Mouse (Mus musculus) urinary bladder, postnatal 10 days (tissue): ENCODE data around the gene Robo1.

ENCODE experiments used
- DNase-seq: peaks from one replicate; pipeline ENCODE4 v3.0.0; 2022; ENCODE audit warnings: low spot score

Robo1 gene

DNA sequence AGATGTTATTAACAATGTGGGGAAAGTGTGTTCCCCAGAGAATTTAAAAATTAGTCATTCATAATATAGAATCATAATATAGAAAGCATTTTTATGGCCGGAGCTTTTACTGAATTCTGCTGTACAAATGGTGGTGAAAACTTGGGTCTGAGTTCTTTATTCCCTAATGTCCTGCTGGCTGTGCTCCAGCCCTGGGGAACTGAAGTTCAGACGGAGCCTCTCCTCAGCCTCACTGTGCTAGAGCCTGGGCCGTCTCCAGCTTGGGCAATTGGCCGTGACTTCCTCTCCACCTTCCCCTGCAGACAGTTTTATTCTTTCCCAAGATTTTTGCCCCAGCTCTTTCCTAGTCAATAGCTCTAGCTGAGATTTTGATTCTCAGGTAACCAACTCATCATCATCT, 429.0 kb downstream of the Robo1 start:
- no peak for DNase-seq

GRCm38 (mm10) chr16:72740218-72740617, 432.1 kb downstream of the Robo1 start:
- no peak for DNase-seq

DNA sequence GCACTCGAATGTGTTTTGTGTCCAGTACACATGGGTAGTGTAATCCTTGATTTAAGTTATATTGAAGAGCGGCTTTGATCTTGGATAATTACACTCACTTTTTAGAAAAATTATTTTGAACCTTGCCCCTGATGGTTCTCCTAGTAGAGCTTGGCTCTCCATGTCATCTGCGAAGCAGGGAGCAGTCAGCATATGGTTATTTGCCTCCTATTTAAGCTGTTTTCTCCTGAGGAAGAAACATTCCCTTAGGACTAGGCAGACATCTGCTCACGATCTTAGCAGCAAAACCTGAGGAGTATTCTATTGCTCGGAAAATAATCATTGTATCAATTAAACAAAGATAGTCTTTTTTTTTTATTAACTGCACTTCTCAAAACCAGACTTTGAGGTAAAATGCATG, 439.6 kb downstream of the Robo1 start:
- no peak for DNase-seq

GRCm38 (mm10) chr16:72765128-72765913, 457.2 kb downstream of the Robo1 start:
- no peak for DNase-seq

- DNase-seq, result no peak
Measured at GRCm38 (mm10) chr16:72769214-72769834, 461.2 kb downstream of the Robo1 start.

DNA sequence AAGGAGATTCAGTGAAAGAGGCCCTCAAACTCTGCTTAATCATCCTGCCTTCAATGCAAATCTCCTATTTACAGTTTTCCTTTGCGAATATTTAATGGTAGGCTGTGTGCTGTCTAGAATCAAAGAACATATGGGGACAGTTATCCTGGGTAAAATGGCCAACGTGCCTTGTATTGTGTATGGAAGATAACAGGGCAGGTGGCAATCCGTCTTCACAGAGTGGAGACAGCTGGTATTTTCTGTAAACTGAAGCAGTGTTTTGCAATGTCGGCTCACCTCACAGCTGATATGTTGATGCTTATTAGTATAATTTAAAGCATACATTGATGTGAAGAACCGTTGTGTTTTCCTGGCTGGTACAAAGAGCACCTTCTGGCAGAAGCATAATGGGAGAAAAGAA, 464.2 kb downstream of the Robo1 start:
- no peak for DNase-seq

DNA sequence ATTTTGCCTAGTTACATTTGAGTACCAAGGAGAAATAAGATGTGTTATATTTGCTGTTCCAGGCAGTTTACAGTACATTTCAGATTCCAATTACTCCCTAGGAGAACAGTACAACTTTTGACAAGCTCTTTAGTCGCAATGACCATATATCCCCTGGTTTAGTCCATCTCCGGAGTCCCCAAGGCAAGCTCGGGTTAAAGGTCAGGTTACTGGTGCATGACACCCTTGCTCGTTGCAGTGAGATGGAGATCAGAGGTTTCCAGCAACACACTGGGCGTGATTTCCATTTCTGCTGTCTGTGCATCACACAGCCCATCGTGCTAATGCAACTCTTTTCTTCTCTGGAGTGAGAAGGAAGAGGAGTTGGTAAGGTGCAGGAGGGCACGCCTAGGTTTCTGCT, 464.9 kb downstream of the Robo1 start:
- no peak for DNase-seq

DNA sequence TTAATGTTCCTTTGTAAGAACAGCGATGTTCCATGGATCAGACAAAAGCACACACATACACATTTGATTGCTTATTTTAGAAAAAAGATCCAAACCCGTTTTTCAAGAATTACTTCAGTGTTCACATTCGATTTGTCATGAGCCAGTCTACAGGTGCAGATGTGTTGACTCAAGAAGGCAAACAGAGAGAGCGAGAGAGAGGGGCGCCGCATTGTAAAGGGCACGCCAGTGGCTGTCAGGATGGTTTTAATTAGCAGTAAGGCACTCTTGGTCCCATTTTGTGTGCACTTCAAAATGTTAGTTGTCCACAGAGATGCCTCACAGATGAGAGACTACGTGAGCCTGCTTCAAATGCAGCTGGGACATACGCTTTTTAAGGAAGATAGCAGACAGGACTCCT, 470.4 kb downstream of the Robo1 start:
- DNase-seq, result no peak

DNA sequence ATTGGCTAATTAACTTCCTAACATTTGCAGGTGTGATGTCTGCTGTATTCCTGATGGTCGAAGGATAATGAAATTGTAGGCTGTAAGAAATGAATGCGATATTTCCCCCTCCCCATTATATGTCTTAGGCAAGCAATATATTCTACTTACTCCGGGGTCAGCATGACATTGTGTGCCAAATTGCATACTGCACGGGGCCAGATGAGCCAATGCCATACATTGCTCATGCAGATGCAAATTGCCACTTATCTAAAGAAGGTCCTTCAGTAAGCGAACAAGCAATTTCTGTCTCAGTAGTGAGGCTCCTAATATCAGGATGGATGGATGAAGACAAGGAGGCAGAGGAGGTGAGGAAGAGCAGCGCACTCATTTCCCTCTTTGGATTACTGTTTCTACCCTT, 474.1 kb downstream of the Robo1 start:
- DNase-seq, result no peak

DNA sequence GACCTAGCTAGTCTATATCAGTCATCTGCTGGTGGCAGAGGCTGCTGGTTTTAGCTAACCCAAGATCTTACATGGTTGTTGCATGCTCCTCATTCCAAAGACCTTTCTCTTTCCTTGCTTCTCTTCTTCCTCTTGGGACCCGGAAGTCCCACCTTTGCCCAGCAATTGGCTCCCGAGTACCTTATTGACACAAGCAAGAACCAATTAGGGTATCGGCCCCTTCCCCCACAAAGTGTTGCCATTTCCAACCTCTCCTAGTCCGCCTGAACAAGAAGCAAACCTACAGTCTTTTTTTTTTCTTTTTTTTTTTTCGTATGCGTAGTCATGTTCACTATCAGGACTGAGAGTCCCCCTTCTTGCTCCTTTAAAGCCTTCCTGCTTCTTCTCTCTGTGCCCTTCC, 478.0 kb downstream of the Robo1 start:
- no peak for DNase-seq

GRCm38 (mm10) chr16:72786636-72787035, 478.5 kb downstream of the Robo1 start:
- DNase-seq, result no peak

- no peak for DNase-seq
Measured at GRCm38 (mm10) chr16:72788017-72788416, 479.9 kb downstream of the Robo1 start.

- no peak for DNase-seq
Measured at GRCm38 (mm10) chr16:72791181-72791705, 483.1 kb downstream of the Robo1 start.

- DNase-seq, result no peak
Measured at GRCm38 (mm10) chr16:72794692-72795378, 486.7 kb downstream of the Robo1 start.

DNA sequence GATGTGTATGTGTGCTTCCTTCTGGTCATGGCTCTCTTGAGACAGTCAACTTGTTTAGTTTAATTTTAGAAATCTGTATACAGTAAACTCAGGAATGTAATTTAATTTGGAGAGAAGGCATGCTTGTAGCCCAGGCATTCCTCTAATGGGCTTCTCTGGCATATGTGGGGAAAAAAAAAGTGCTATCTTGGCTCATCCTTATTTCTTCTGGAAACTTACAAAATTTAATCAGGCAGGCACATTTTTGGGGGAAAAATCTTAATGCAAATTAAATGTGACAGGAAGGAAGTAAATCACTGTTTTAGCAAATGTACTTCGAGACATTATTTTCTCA, 487.2 kb downstream of the Robo1 start:
- no peak for DNase-seq

GRCm38 (mm10) chr16:72798405-72798949, 490.4 kb downstream of the Robo1 start:
- DNase-seq, result no peak

GRCm38 (mm10) chr16:72800121-72800749, 492.1 kb downstream of the Robo1 start:
- no peak for DNase-seq

- no peak for DNase-seq
Measured at GRCm38 (mm10) chr16:72800788-72801187, 492.7 kb downstream of the Robo1 start.

DNA sequence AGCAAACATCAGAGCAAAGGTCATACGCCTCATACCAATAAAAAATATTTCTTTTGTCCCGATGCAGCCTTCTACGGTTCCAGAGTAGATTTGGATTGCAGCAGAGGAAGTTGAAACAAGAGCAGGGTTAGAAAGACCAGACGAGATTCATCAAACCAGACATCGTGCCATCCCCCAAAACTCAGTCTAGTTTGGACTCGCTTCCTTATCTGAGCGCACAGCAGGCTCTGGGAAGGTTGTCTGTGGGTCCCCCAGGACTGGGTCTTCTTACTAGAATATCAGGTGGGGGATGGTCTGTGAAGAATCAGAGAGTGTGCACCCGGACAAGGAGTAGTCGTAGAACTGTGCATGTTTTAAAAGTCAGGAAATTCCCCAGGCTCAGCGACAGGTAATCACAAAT, 500.2 kb downstream of the Robo1 start:
- DNase-seq, result no peak

GRCm38 (mm10) chr16:72810942-72811341, 502.8 kb downstream of the Robo1 start:
- DNase-seq, result no peak

- no peak for DNase-seq
Measured at GRCm38 (mm10) chr16:72811494-72811893, 503.4 kb downstream of the Robo1 start.

- no peak for DNase-seq
Measured at GRCm38 (mm10) chr16:72811908-72812307, 503.8 kb downstream of the Robo1 start.
